Mouse (Mus musculus) embryonic facial prominence, embryonic 11.5 days (tissue): Measurements from ENCODE around the gene Dnajc7. TPM values are rescaled to one million over a fixed set of nuclear protein-coding genes. Genes with fewer than 3 reads are reported as not detected.

Experiments used
- ATAC-seq: fragments of 200-750 bp; cut with Nextera tagmentation; replicated peaks from 2 replicates; pipeline ENCODE4 v1.8.0; 2017; ENCODE audit warnings: low read depth; ENCODE audit not compliant: insufficient number of reproducible peaks, low FRiP score, low TSS enrichment
- DNase-seq: peaks from one replicate; pipeline ENCODE4 v3.0.0-alpha.2; 2015; ENCODE audit warnings: low spot score
- H3K27ac ChIP-seq: fragments of 300-500 bp; sonication (generic); replicated peaks from 2 replicates; pipeline ENCODE4 v1.5.1; 2014; ENCODE audit warnings: mild to moderate bottlenecking, low read depth, low read length, control low read depth
- H3K27me3 ChIP-seq: fragments of 300-500 bp; sonication (generic); 2 replicates; pipeline ENCODE4 v1.6.1; 2014; ENCODE audit warnings: mild to moderate bottlenecking, low read length, moderate library complexity, mixed read lengths; ENCODE audit not compliant: control insufficient read depth, insufficient read depth
- H3K36me3 ChIP-seq: fragments of 300-500 bp; sonication (generic); replicated peaks from 2 replicates; pipeline ENCODE4 v1.6.1; 2014; ENCODE audit warnings: low read depth, mild to moderate bottlenecking, low read length, moderate library complexity, mixed read lengths; ENCODE audit not compliant: control insufficient read depth, insufficient read depth
- H3K4me1 ChIP-seq: fragments of 300-500 bp; sonication (generic); 2 replicates; pipeline ENCODE4 v1.6.1; 2014; ENCODE audit warnings: low read length, mixed read lengths; ENCODE audit not compliant: control insufficient read depth, insufficient read depth
- H3K4me2 ChIP-seq: fragments of 300-500 bp; sonication (generic); 2 replicates; pipeline ENCODE4 v1.6.1; 2014; ENCODE audit warnings: low read depth, mild to moderate bottlenecking, control low read depth, low read length, moderate library complexity
- H3K4me3 ChIP-seq: fragments of 300-500 bp; sonication (generic); 2 replicates; pipeline ENCODE4 v1.5.1; 2014; ENCODE audit warnings: low read depth, low read length, control low read depth
- H3K9ac ChIP-seq: fragments of 300-500 bp; sonication (generic); replicated peaks from 2 replicates; pipeline ENCODE4 v1.6.1; 2014; ENCODE audit warnings: mild to moderate bottlenecking, control low read depth, low read length
- H3K9me3 ChIP-seq: fragments of 300-500 bp; sonication (generic); replicated peaks from 2 replicates; pipeline ENCODE4 v1.6.1; 2016; ENCODE audit warnings: mild to moderate bottlenecking, low read length, inconsistent platforms, mixed read lengths; ENCODE audit not compliant: control insufficient read depth
- WGBS: fragments of 180-500 bp; shearing (Covaris S2); extraction: QIAGEN DNeasy Blood & Tissue Kit; methylation state at CpG from one replicate; pipeline ENCODE4 v1.1.7; 2014; 5-methylcytosine and 5-hydroxymethylcytosine counted together
- polyA plus RNA-seq: library from polyadenylated mRNA; unstranded; fragments of >200 nt; fragmentation: Nextera tagmentation; extraction: Ambion mirVana; gene quantifications from 2 replicates; pipeline ENCODE4 v1.2.1, GENCODE M21; 2014

Dnajc7 gene
- polyA plus RNA-seq, 1 experiment from 2014 or later: 83.9 TPM

DNA sequence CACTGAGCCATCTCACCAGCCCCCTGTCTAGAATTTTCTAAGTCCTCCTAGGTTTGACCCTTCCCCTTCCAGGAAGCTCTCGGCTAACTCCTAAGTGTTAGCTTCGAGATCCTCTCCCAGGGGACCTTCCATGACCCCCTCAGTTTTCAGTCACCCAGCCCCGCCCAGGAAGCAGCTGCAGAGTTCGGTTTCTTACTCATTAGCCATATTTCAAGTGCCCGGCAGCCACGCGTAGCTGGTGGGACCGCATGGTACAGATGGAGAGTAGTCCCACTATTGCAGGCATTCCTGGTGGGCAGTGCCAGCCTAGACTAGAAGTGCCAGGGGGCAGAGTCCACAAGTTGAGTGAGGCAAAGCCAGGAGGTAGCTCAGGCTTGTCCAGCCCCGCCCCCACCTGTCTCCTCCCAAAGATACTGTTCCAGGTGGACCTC lies 52.1 kb downstream of the Dnajc7 start:
- no peak for DNase-seq
- H3K36me3 ChIP-seq: no peaks in the 10 kb centered on the region
- no peak overlapping the region for H3K27ac ChIP-seq
- ATAC-seq: no peak
- no peak overlapping the region for H3K4me2 ChIP-seq
- H3K4me1 ChIP-seq: no peaks in the 10 kb centered on the region
- H3K9me3 ChIP-seq: no peaks in the 10 kb centered on the region
- whole genome bisulfite sequencing: 63% methylated on average over 9 of the region's 9 CpGs
- peaks cover 4% of the 10 kb centered on the region for H3K27me3 ChIP-seq
- H3K9ac ChIP-seq: no peak overlapping the region
- no peak overlapping the region for H3K4me3 ChIP-seq

- no peak for ATAC-seq
- H3K4me1 ChIP-seq: no peaks in the 10 kb centered on the region
- no peak overlapping the region for H3K4me2 ChIP-seq
- WGBS: 79% methylated on average over 5 of the region's 5 CpGs
- H3K27ac ChIP-seq: no peak overlapping the region
- H3K4me3 ChIP-seq: no peak overlapping the region
- no peaks in the 10 kb centered on the region for H3K9me3 ChIP-seq
- no peaks in the 10 kb centered on the region for H3K36me3 ChIP-seq
- no peak for DNase-seq
- H3K9ac ChIP-seq: no peak overlapping the region
- peaks cover 4% of the 10 kb centered on the region for H3K27me3 ChIP-seq
These were observed 52.7 kb downstream of the Dnajc7 start for GRCm38 (mm10) chr11:100567229-100567628.

- Histone ChIP-seq H3K4me1 (no peaks in the 10 kb centered on the region), H3K27me3 (no peaks in the 10 kb centered on the region), H3K4me2 (no peak overlapping the region), H3K27ac (no peak overlapping the region), H3K9ac (no peak overlapping the region), H3K36me3 (no peaks in the 10 kb centered on the region), H3K9me3 (no peaks in the 10 kb centered on the region), H3K4me3 (no peak overlapping the region)
- DNase-seq (no peak), ATAC-seq (no peak)
- 91% methylated on average over 6 of the region's 6 CpGs for WGBS
These were observed 55.3 kb downstream of the Dnajc7 start for GRCm38 (mm10) chr11:100564703-100565102.

DNA sequence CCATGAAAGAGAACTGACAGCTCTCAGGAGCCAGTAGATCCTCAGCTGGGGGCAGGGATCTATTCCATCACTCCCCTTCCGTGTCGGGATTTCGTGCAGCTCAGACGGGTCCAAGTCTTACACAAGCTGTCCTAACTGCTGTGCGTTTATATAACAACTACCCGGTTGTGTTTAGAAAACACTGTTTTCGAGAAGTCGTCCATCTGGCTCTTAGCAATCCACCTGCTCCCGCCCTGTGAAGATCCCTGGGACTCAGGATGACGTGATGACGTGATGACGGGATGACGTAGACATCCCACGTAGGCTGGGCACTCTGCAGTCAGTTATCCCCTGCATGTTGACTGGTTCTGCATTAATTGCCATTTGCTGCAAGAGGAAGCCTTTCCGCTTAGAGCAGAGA lies 55.7 kb downstream of the Dnajc7 start:
- Histone ChIP-seq H3K9me3 (no peaks in the 10 kb centered on the region), H3K36me3 (no peaks in the 10 kb centered on the region), H3K4me1 (no peaks in the 10 kb centered on the region), H3K4me3 (no peak overlapping the region), H3K4me2 (no peak overlapping the region), H3K27ac (no peak overlapping the region), H3K9ac (no peak overlapping the region), H3K27me3 (no peaks in the 10 kb centered on the region)
- no peak for ATAC-seq
- DNase-seq: no peak
- 71% methylated on average over 15 of the region's 15 CpGs for WGBS

DNA sequence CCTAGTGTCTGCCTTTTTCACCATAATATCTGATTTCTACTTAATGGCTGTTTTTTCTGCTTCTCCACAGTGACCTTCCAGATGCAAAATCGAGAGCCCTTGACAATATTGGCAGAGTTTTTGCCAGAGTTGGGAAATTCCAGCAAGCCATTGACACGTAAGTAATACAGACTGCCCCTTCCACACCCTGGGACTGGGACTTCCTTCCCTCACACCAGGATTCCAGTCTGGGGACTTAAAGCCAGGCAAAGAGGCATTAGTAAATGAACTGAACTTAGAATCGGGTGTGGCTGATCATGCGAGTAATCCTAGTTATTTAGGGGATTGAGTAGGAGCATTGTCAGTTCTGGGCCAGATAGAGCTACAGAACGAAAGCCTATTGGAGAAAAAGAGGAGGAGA lies 58.2 kb downstream of the Dnajc7 start:
- no peaks in the 10 kb centered on the region for H3K9me3 ChIP-seq
- no peaks in the 10 kb centered on the region for H3K36me3 ChIP-seq
- H3K27me3 ChIP-seq: no peaks in the 10 kb centered on the region
- no peaks in the 10 kb centered on the region for H3K4me1 ChIP-seq
- WGBS: 66% methylated on average over 5 of the region's 5 CpGs
- no peak overlapping the region for H3K4me3 ChIP-seq
- H3K4me2 ChIP-seq: no peak overlapping the region
- no peak for ATAC-seq
- H3K9ac ChIP-seq: no peak overlapping the region
- no peak for DNase-seq
- no peak overlapping the region for H3K27ac ChIP-seq

GRCm38 (mm10) chr11:100559476-100559875 lies 60.5 kb downstream of the Dnajc7 start:
- no peak for ATAC-seq
- Histone ChIP-seq H3K27ac (no peak overlapping the region), H3K4me3 (no peak overlapping the region), H3K9me3 (no peaks in the 10 kb centered on the region), H3K4me2 (no peak overlapping the region), H3K4me1 (no peaks in the 10 kb centered on the region), H3K9ac (no peak overlapping the region), H3K36me3 (no peaks in the 10 kb centered on the region), H3K27me3 (no peaks in the 10 kb centered on the region)
- DNase-seq: no peak
- WGBS: 40% methylated on average over 7 of the region's 7 CpGs

GRCm38 (mm10) chr11:100557563-100557962 lies 62.4 kb downstream of the Dnajc7 start:
- Histone ChIP-seq H3K27ac (no peak overlapping the region), H3K4me1 (no peaks in the 10 kb centered on the region), H3K4me3 (no peak overlapping the region), H3K9me3 (no peaks in the 10 kb centered on the region), H3K36me3 (no peaks in the 10 kb centered on the region), H3K27me3 (no peaks in the 10 kb centered on the region), H3K9ac (no peak overlapping the region), H3K4me2 (no peak overlapping the region)
- DNase-seq (no peak), ATAC-seq (no peak)
- WGBS: 74% methylated on average over 3 of the region's 3 CpGs

DNA sequence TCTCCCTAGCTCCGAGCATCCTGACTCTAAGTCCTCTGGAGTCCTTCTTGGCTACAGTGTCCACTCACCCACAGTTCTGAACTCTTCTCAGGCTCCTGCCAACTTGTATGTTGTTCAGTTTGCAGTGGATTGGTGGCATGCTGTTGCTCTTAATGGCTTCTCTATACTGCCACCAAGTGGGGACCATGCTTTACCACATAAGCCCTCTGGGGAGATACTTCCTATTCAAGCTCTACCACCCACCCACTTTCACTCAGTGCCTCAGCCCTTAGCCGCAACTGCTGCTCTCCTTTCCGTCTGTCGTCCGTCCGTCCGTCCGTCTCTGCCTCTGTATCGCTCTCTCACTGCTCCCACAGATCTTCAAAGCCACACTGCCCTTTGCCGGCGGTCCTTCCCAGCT lies 64.4 kb downstream of the Dnajc7 start:
- Histone ChIP-seq H3K9ac (no peak overlapping the region), H3K4me1 (no peaks in the 10 kb centered on the region), H3K36me3 (no peaks in the 10 kb centered on the region), H3K4me2 (no peak overlapping the region), H3K27ac (no peak overlapping the region), H3K9me3 (no peaks in the 10 kb centered on the region), H3K27me3 (no peaks in the 10 kb centered on the region), H3K4me3 (no peak overlapping the region)
- peak; percentile 78 for DNase-seq
- ATAC-seq: 0 out of 2 replicates have a peak, but pooled peaks have one; percentile 14
- WGBS: 22% methylated on average over 11 of the region's 11 CpGs
